Mouse (Mus musculus) embryonic facial prominence, embryonic 11.5 days (tissue): ENCODE results near the gene Rapgef4. TPM values are rescaled to one million over a fixed set of nuclear protein-coding genes. Genes with fewer than 3 reads are reported as not detected.

Experiments
- ATAC-seq: fragments of 200-750 bp; cut with Nextera tagmentation; replicated peaks from 2 replicates; pipeline ENCODE4 v1.8.0; 2017; ENCODE audit warnings: low read depth; ENCODE audit not compliant: insufficient number of reproducible peaks, low FRiP score, low TSS enrichment
- DNase-seq: peaks from one replicate; pipeline ENCODE4 v3.0.0-alpha.2; 2015; ENCODE audit warnings: low spot score
- H3K27ac ChIP-seq: fragments of 300-500 bp; sonication (generic); replicated peaks from 2 replicates; pipeline ENCODE4 v1.5.1; 2014; ENCODE audit warnings: mild to moderate bottlenecking, low read depth, low read length, control low read depth
- H3K27me3 ChIP-seq: fragments of 300-500 bp; sonication (generic); 2 replicates; pipeline ENCODE4 v1.6.1; 2014; ENCODE audit warnings: mild to moderate bottlenecking, low read length, moderate library complexity, mixed read lengths; ENCODE audit not compliant: control insufficient read depth, insufficient read depth
- H3K36me3 ChIP-seq: fragments of 300-500 bp; sonication (generic); replicated peaks from 2 replicates; pipeline ENCODE4 v1.6.1; 2014; ENCODE audit warnings: low read depth, mild to moderate bottlenecking, low read length, moderate library complexity, mixed read lengths; ENCODE audit not compliant: control insufficient read depth, insufficient read depth
- H3K4me1 ChIP-seq: fragments of 300-500 bp; sonication (generic); 2 replicates; pipeline ENCODE4 v1.6.1; 2014; ENCODE audit warnings: low read length, mixed read lengths; ENCODE audit not compliant: control insufficient read depth, insufficient read depth
- H3K4me2 ChIP-seq: fragments of 300-500 bp; sonication (generic); 2 replicates; pipeline ENCODE4 v1.6.1; 2014; ENCODE audit warnings: low read depth, mild to moderate bottlenecking, control low read depth, low read length, moderate library complexity
- H3K4me3 ChIP-seq: fragments of 300-500 bp; sonication (generic); 2 replicates; pipeline ENCODE4 v1.5.1; 2014; ENCODE audit warnings: low read depth, low read length, control low read depth
- H3K9ac ChIP-seq: fragments of 300-500 bp; sonication (generic); replicated peaks from 2 replicates; pipeline ENCODE4 v1.6.1; 2014; ENCODE audit warnings: mild to moderate bottlenecking, control low read depth, low read length
- H3K9me3 ChIP-seq: fragments of 300-500 bp; sonication (generic); replicated peaks from 2 replicates; pipeline ENCODE4 v1.6.1; 2016; ENCODE audit warnings: mild to moderate bottlenecking, low read length, inconsistent platforms, mixed read lengths; ENCODE audit not compliant: control insufficient read depth
- WGBS: fragments of 180-500 bp; shearing (Covaris S2); extraction: QIAGEN DNeasy Blood & Tissue Kit; methylation state at CpG from one replicate; pipeline ENCODE4 v1.1.7; 2014; 5-methylcytosine and 5-hydroxymethylcytosine counted together
- polyA plus RNA-seq: library from polyadenylated mRNA; unstranded; fragments of >200 nt; fragmentation: Nextera tagmentation; extraction: Ambion mirVana; gene quantifications from 2 replicates; pipeline ENCODE4 v1.2.1, GENCODE M21; 2014

Gene Rapgef4
- polyA plus RNA-seq, 1 experiment from 2014 or later = 3.6 TPM

GRCm38 (mm10) chr2:71986276-71986848, 5.3 kb downstream of the Rapgef4 start:
- Histone ChIP-seq H3K4me1 (no peaks in the 10 kb centered on the region; the same call in 1 of the 2 replicates), H3K4me2 (no peak overlapping the region), H3K4me3 (no peak overlapping the region), H3K9ac (no peak overlapping the region), H3K9me3 (no peaks in the 10 kb centered on the region), H3K27me3 (peaks cover 4% of the 10 kb centered on the region; the same call in 1 of the 2 replicates), H3K27ac (no peak overlapping the region), H3K36me3 (no peaks in the 10 kb centered on the region)
- DNase-seq = no peak
- ATAC-seq = no peak
- WGBS = 74% methylated on average over 12 of the region's 12 CpGs

GRCm38 (mm10) chr2:71988572-71988971, 7.5 kb downstream of the Rapgef4 start:
- no peaks in the 10 kb centered on the region for H3K4me1 ChIP-seq

DNA sequence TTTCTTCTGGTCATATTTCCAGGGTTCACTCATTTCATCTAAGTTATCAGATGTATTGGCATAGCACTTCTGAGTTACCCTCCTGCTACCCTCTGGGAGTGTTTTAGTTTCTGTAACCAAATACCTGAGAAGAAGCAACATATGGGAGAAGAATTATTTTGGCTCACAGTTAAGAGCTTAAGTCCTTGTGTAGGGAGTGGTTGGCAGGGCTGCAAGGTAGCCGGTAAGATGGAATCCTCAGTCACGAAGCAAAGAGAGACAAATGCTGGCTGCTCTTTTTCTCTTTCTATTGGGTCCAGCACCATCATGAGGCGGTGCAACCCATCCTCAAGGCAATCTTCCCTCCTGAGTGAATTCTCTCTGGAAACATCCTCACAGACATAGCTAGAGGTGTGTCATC, 11.1 kb downstream of the Rapgef4 start:
- H3K27ac ChIP-seq = no peak overlapping the region
- H3K4me2 ChIP-seq = no peak overlapping the region
- 93% methylated on average over 3 of the region's 3 CpGs for WGBS

More at GRCm38 (mm10) chr2:71988572-71988971, 7.5 kb downstream of the Rapgef4 start:
- WGBS = 58% methylated on average over 6 of the region's 6 CpGs
- H3K9me3 ChIP-seq = no peaks in the 10 kb centered on the region
- no peaks in the 10 kb centered on the region for H3K36me3 ChIP-seq
- ATAC-seq = no peak
- no peak overlapping the region for H3K27ac ChIP-seq
- DNase-seq = no peak
- H3K4me3 ChIP-seq = no peak overlapping the region
- H3K4me2 ChIP-seq = no peak overlapping the region
- no peaks in the 10 kb centered on the region for H3K27me3 ChIP-seq
- H3K9ac ChIP-seq = no peak overlapping the region

GRCm38 (mm10) chr2:71993729-71994423, 12.8 kb downstream of the Rapgef4 start:
- DNase-seq (no peak), ATAC-seq (no peak)
- H3K4me2 ChIP-seq = no peak overlapping the region
- no peak overlapping the region for H3K27ac ChIP-seq
- no peak overlapping the region for H3K4me3 ChIP-seq
- H3K4me1 ChIP-seq = no peaks in the 10 kb centered on the region
- no peaks in the 10 kb centered on the region for H3K36me3 ChIP-seq
- no peak overlapping the region for H3K9ac ChIP-seq
- H3K27me3 ChIP-seq = no peaks in the 10 kb centered on the region
- no peaks in the 10 kb centered on the region for H3K9me3 ChIP-seq
- WGBS = 82% methylated on average over 5 of the region's 5 CpGs

More for the DNA sequence above, 11.1 kb downstream of the Rapgef4 start:
- Histone ChIP-seq H3K27me3 (no peaks in the 10 kb centered on the region), H3K9me3 (no peaks in the 10 kb centered on the region), H3K36me3 (no peaks in the 10 kb centered on the region), H3K9ac (no peak overlapping the region), H3K4me1 (no peaks in the 10 kb centered on the region), H3K4me3 (no peak overlapping the region)
- ATAC-seq (no peak), DNase-seq (no peak)

DNA sequence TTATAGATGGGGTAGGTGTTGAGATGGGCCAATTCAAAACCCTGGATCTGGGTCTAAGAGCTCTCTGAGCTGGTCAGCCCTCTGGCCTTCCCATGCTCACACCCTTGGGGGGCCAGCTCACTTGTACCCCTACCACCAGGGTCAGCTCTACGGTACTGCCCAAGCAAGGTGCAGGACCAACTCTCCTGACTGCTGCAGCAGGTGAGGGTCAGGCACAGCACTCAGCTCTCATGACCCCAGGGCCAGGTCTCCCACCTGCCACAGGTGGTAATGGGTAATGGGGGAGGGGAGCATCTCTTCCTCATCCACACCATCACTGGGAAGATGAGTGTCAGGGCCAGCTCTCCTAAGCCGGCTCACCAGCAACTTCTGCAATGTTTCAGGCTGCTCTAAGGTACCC, 17.5 kb downstream of the Rapgef4 start:
- Histone ChIP-seq H3K9ac (no peak overlapping the region), H3K4me2 (no peak overlapping the region), H3K36me3 (no peaks in the 10 kb centered on the region), H3K27ac (no peak overlapping the region), H3K4me1 (no peaks in the 10 kb centered on the region), H3K4me3 (no peak overlapping the region), H3K27me3 (no peaks in the 10 kb centered on the region), H3K9me3 (no peaks in the 10 kb centered on the region)
- ATAC-seq (no peak), DNase-seq (no peak)
- WGBS = 90% methylated on average over 2 of the region's 2 CpGs

DNA sequence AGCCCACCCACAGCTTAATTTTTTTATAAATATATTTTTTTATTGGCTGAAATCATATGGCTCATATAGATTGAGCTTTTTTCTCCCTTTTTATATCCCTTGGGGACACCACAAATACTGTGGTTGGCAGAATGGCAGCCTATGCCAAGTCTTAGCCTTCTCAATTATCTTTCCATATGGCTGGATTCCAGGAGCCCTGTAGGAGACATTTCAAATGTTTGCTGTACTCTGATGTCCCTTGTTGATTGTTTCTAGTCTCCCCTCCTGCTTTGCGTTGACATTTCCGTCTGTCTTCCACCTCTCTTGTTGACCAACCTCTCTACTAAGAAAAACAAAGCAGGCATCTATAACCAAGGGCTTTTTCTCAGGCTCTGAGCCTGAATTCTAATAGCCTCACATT, 19.1 kb downstream of the Rapgef4 start:
- Histone ChIP-seq H3K4me2 (no peak overlapping the region), H3K4me1 (no peaks in the 10 kb centered on the region), H3K4me3 (no peak overlapping the region), H3K36me3 (no peaks in the 10 kb centered on the region), H3K27ac (no peak overlapping the region), H3K27me3 (no peaks in the 10 kb centered on the region), H3K9ac (no peak overlapping the region), H3K9me3 (no peaks in the 10 kb centered on the region)
- ATAC-seq (no peak), DNase-seq (no peak)
- 78% methylated on average over 2 of the region's 2 CpGs for WGBS

DNA sequence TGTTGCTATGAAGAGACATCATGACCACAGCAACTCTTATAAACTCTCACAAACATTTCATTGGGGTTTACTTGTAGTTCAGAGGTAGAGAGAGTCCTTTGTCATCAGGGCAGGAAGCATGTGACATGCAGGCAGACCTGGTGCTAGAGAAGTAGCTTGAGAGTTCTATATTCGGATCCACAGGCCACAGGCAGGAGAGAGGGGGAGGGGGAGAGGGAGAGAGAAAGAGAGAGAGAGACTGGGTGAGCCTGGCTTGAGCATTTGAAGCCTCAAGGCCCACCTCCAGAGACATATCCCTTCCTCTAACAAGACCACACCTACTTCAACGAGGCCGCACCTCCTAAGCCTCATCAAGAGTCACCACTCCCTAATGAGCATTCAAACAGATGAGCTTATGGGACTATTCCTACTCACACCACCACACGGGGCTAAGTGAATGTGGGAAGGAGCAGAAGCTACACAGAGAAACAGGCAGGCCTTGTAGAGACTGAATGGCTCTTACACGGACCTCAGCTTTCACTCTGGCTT, 21.9 kb downstream of the Rapgef4 start:
- H3K4me1 ChIP-seq = no peaks in the 10 kb centered on the region
- no peaks in the 10 kb centered on the region for H3K36me3 ChIP-seq
- no peak overlapping the region for H3K27ac ChIP-seq
- 75% methylated on average over 5 of the region's 5 CpGs for WGBS
- DNase-seq = no peak
- H3K27me3 ChIP-seq = no peaks in the 10 kb centered on the region
- H3K4me3 ChIP-seq = no peak overlapping the region
- ATAC-seq = no peak
- no peaks in the 10 kb centered on the region for H3K9me3 ChIP-seq
- no peak overlapping the region for H3K4me2 ChIP-seq
- H3K9ac ChIP-seq = no peak overlapping the region

DNA sequence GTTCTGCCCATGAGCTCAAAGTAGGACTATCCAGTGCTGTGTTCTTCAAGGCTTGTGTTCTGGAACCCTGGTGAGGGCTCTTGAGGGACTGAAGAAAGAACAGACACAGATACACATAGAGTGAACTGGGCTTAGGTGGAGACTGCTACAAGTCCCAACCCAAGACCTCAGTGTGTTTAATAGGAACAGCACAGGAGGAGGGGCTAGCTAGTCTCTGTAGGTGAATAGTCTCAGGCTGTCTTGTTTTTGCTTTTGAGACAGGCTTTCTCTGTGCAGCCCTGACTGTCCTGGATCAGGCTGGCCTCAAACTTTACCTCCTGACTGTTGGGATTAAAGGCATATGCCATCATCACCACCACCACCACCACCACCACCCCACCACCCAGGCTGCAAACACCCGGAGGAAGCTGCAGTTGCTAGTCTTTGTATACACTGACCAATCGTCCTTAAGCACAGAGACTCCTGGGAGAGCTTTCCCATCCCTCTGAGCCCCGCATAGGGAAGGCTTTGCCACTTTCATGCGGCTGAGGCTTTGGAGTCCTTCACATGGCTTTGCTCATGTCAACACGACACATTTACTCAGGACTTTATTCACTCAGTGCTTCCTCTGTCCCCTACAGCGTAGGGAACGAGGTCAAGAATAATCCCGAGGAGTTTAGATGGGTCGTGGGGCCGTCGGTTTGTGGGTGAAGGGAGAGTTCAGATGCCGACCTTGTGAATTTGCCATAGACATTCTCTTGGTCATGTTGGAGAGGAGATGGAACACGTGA, 22.9 kb downstream of the Rapgef4 start:
- Histone ChIP-seq H3K9me3 (no peaks in the 10 kb centered on the region), H3K4me3 (no peak overlapping the region), H3K27me3 (no peaks in the 10 kb centered on the region), H3K27ac (no peak overlapping the region), H3K36me3 (no peaks in the 10 kb centered on the region), H3K9ac (no peak overlapping the region), H3K4me1 (no peaks in the 10 kb centered on the region), H3K4me2 (no peak overlapping the region)
- no peak for ATAC-seq
- DNase-seq = no peak
- WGBS = 85% methylated on average over 13 of the region's 13 CpGs
